Mouse (Mus musculus) thymus, postnatal 25 days (tissue): ENCODE measurements around the gene Uqcrq.

ENCODE experiments used
- DNase-seq: peaks from one replicate; pipeline ENCODE4 v3.0.0; 2022

Uqcrq gene

DNA sequence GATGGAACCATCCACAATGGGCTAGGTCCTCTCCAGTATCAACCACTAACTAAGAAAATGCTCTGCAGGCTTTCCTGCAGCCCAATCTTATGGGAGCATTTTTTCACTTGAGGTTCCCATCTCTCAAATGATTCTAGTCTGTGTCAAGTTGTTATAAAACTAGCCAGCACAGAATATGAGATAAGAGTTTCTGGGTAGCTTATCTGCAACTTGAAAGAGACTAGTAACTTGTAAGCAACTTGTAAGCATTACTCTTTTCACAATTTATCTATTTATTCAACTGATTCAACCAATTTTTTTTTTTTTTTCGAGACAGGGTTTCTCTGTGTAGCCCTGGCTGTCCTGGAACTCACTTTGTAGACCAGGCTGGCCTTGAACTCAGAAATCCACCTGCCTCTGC, 27.0 kb downstream of the Uqcrq start:
- DNase-seq = no peak

DNA sequence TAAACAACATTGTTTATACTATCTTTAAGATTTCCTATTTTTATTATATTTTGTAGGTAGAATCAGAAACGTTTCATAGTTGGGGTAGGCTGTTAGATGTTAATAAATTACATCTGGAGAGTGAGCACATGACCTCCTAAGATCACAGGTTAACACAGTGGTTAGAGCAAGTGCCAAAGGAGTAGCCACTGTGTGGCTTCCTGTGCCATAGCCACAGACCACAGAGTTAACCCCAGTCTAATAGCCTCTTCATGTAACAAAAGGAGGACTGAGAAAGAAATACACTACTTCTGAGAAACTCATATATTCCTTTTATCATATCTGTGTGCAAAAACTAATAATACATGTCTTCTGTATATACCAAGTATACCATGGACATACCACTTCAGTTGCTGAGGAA, 36.8 kb downstream of the Uqcrq start:
- DNase-seq = no peak

DNA sequence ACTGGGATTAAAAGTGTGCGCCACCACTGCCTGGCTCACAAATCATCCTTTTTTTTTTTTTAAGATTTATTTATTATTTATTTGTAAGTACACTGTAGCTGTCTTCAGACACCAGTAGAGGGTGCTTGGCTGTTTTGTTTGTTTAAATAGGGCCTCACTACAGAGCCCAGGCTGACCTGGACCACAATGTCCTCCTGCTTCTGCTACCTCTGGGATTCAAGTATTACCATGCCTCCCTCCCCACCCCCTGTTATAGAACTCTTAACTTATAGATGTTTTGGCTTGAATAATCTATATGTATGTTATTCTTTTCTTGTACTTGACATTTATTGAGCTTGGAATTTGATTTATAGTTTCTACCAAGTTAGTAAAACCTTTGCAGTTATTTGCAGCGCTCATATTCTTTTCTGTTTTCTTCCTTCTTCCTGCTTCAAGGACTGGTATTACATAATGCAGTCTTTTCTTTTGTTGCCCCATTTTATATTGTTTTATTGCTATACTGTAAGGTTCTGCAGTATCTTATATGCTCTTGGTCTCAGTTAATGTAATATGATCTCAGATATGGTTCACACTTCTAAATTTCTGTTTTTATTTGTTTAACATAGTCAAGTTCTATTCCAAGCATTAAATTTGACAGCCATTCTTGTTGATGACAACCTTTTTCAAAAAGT, 46.7 kb downstream of the Uqcrq start:
- no peak for DNase-seq

DNA sequence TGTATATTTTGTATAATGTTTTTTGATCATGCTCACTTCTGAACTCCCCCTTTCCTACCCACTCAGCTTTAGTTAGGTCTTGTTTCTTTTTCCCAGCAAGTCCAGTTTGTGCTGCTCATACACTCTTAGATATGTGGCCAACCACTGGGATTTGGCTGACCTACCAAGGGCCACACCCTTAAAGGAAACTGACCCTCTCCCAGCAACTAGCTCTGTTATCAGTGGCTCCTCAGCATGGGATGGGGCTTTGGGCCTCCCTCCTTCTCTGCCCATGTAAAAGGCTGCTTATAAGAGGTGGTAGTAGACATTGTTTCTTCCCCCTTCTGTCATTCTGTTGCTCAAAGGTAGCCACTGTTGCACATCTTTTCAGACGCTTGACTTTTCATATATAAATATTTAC, 51.7 kb downstream of the Uqcrq start:
- DNase-seq = no peak
